Mouse (Mus musculus) stomach, embryonic 16.5 days (tissue): ENCODE data around the gene Tyw3. TPM values are rescaled to one million over a fixed set of nuclear protein-coding genes. Genes with fewer than 3 reads are reported as not detected.

Source experiments
- ATAC-seq: fragments of 200-750 bp; cut with Nextera tagmentation; 2 replicates; pipeline ENCODE4 v1.8.0; 2017; ENCODE audit warnings: moderate number of reproducible peaks, moderate TSS enrichment; ENCODE audit not compliant: insufficient read depth, low FRiP score
- H3K27ac ChIP-seq: fragments of 300-500 bp; sonication (generic); 2 replicates; pipeline ENCODE4 v1.5.1; 2014; ENCODE audit warnings: low read length
- H3K27me3 ChIP-seq: fragments of 300-500 bp; sonication (generic); 2 replicates; pipeline ENCODE4 v1.6.1; 2014; ENCODE audit warnings: low read length, control low read depth, mixed read lengths; ENCODE audit not compliant: control insufficient read depth, insufficient read depth
- H3K36me3 ChIP-seq: fragments of 300-500 bp; sonication (generic); 2 replicates; pipeline ENCODE4 v1.6.1; 2014; ENCODE audit warnings: low read length; ENCODE audit not compliant: control insufficient read depth, insufficient read depth
- H3K4me1 ChIP-seq: fragments of 300-500 bp; sonication (generic); 2 replicates; pipeline ENCODE4 v1.6.1; 2014; ENCODE audit warnings: low read length, control low read depth, mixed read lengths; ENCODE audit not compliant: control insufficient read depth, insufficient read depth
- H3K4me2 ChIP-seq: fragments of 300-500 bp; sonication (generic); 2 replicates; pipeline ENCODE4 v1.6.1; 2014; ENCODE audit warnings: low read depth, low read length, mixed read lengths
- H3K4me3 ChIP-seq: fragments of 300-500 bp; sonication (generic); replicated peaks from 2 replicates; pipeline ENCODE4 v1.5.1; 2014; ENCODE audit warnings: mild to moderate bottlenecking, low read length
- H3K9ac ChIP-seq: fragments of 300-500 bp; sonication (generic); 2 replicates; pipeline ENCODE4 v1.6.1; 2014; ENCODE audit warnings: low read length
- H3K9me3 ChIP-seq: fragments of 300-500 bp; sonication (generic); replicated peaks from 2 replicates; pipeline ENCODE4 v1.6.1; 2016; ENCODE audit warnings: low read length, control low read depth; ENCODE audit not compliant: control insufficient read depth
- WGBS: fragments of 180-500 bp; shearing (Covaris S2); extraction: QIAGEN DNeasy Blood & Tissue Kit; methylation state at CpG from one replicate; pipeline ENCODE4 v1.1.7; 2014; 5-methylcytosine and 5-hydroxymethylcytosine counted together
- polyA plus RNA-seq: library from polyadenylated mRNA; unstranded; fragments of >200 nt; fragmentation: Nextera tagmentation; extraction: Ambion mirVana; gene quantifications from 2 replicates; pipeline ENCODE4 v1.2.1, GENCODE M21; 2015

Tyw3 gene
- polyA plus RNA-seq, 1 experiment from 2014 or later = 11.4 TPM

DNA sequence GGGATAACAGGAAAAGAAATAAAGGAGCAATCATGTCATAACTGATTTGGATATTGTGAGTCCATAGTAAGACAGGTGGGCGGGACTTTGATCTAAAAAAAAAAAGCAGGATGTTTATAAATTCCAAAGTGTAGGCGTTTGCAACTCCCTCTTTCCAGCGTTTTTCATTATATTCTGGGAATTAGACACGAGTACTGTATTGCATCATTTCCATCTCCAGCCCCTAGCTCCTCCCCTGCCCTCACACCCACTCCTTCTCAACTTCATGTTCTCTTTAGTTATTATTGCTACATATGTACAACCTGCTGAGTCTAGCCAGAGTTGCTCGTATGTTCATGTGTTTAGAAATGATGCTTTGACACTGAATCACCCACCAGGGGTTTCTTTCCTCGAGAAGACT, 23.2 kb downstream of the Tyw3 start:
- no peak overlapping the region for H3K27ac ChIP-seq
- ATAC-seq = no peak
- no peaks in the 10 kb centered on the region for H3K4me1 ChIP-seq
- H3K9ac ChIP-seq = no peak overlapping the region
- no peak overlapping the region for H3K4me2 ChIP-seq
- WGBS = 44% methylated on average over 6 of the region's 6 CpGs
- no peaks in the 10 kb centered on the region for H3K36me3 ChIP-seq
- H3K27me3 ChIP-seq = peaks cover 16% of the 10 kb centered on the region
- H3K9me3 ChIP-seq = no peaks in the 10 kb centered on the region
- H3K4me3 ChIP-seq = no peak overlapping the region

DNA sequence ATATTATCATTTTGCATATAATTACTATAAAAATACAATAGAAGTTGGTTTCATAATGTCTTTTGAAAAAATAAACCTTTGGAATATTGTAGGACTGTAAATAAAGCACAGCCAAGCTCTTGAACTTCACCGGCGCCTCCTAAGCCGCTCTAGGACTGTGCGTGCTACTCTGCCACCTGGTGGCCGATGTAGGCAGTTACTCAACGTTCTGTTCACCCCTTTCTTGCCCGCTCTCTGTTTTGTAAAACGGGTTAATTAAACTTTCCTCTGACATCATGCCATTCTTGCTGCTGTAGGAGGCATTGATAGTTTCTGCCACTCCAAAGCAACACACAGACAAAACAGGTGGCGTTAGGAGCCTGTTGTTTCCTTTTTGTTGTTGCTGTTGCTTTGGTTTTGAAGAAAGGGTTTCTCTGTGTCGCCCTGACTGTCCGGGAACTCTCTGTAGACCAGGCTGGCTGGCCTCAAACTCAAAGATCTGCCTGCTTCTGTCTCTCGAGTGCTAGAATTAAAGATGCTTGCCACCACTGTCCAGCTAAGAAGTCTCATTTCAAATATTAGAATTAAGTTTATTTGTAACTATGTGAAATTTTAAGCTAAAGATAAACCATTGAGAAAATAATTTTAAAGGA, 24.4 kb downstream of the Tyw3 start:
- Histone ChIP-seq H3K9me3 (no peaks in the 10 kb centered on the region), H3K27ac (no peak overlapping the region), H3K9ac (no peak overlapping the region), H3K4me2 (no peak overlapping the region), H3K27me3 (peaks cover 18% of the 10 kb centered on the region), H3K36me3 (no peaks in the 10 kb centered on the region), H3K4me3 (no peak overlapping the region), H3K4me1 (no peaks in the 10 kb centered on the region)
- ATAC-seq = no peak
- 12% methylated on average over 12 of the region's 12 CpGs for WGBS

DNA sequence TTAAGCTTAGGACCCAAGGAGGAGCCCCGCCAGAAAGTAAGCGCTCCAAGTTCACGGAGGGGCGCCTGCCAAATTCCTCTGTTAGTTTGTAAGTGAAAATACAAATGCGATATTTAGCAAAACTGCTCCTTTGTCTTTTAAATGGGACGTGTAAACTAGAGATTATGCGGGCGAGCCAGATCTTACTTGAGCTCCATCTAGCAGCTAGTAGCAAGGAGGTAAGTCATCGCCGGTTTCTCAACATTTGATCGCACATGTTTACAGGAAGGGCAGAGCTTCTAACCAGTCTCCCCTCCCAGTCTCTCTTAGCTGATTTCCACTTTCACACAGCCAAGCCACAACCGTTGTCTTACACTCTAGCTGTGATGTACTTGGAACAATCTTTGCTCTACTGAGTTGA, 26.1 kb downstream of the Tyw3 start:
- H3K27me3 ChIP-seq = peaks cover 20% of the 10 kb centered on the region
- H3K36me3 ChIP-seq = no peaks in the 10 kb centered on the region
- 5% methylated on average over 12 of the region's 12 CpGs for WGBS
- peak overlapping the region; percentile 34 for H3K4me2 ChIP-seq
- no peaks in the 10 kb centered on the region for H3K4me1 ChIP-seq
- no peak overlapping the region for H3K27ac ChIP-seq
- no peaks in the 10 kb centered on the region for H3K9me3 ChIP-seq
- H3K4me3 ChIP-seq = peak overlapping the region; percentile 8; the same call in 1 of the 2 replicates
- no peak for ATAC-seq
- H3K9ac ChIP-seq = no peak overlapping the region

DNA sequence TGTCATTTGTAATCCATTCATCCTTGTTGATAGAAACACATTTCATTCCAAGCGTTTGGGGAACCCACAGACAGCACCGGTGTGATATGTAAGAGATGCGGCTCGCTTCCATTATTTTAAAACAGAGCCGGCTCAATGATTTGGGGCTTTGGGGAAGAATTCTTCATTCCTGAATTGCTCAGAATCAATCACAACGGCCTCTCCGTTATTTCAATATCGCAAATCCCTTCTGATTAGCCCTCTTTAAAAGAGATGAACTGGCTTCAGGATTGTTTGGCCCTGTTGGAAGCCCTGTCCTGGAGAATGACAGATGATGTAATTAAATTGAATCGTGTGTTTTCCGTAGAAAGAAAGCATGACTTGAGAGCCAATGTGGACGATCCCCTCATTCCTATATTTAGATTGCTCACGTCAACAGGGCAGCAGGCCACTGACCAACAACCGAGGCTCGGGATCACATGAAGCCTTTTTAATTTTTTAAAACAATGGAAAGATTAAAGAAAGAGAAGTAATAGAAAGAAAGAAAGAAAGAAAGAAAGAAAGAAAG, 26.8 kb downstream of the Tyw3 start:
- Histone ChIP-seq H3K9ac (no peak overlapping the region), H3K4me2 (no peak overlapping the region), H3K9me3 (no peaks in the 10 kb centered on the region), H3K4me3 (no peak overlapping the region), H3K36me3 (no peaks in the 10 kb centered on the region), H3K27me3 (peaks cover 20% of the 10 kb centered on the region), H3K27ac (no peak overlapping the region), H3K4me1 (no peaks in the 10 kb centered on the region)
- no peak for ATAC-seq
- WGBS = 43% methylated on average over 14 of the region's 14 CpGs

DNA sequence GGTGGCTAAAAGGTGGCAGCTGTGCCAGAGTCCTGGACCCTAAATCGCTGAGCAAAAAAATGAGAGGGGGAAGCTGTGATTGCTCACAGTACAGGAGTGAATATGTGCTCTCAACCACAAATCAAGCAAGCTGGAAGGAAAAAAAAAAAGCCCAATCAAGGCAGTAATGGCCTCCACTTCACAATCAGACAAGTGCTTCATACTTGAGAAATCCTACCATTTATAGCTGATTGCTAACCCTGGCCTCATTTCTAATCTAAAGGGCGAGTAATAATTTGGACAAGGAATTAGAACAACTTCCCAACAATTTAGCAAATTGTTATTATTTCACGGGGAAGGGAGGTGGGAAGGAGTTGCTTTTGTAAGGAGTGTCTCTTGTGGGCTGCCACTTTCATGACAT, 31.5 kb downstream of the Tyw3 start:
- H3K27me3 ChIP-seq = peaks cover 13% of the 10 kb centered on the region; the same call in 1 of the 2 replicates
- H3K4me2 ChIP-seq = no peak overlapping the region
- H3K27ac ChIP-seq = no peak overlapping the region
- ATAC-seq = no peak
- 66% methylated on average over 3 of the region's 3 CpGs for WGBS
- H3K36me3 ChIP-seq = no peaks in the 10 kb centered on the region
- H3K4me3 ChIP-seq = no peak overlapping the region
- no peaks in the 10 kb centered on the region for H3K9me3 ChIP-seq
- H3K9ac ChIP-seq = no peak overlapping the region
- H3K4me1 ChIP-seq = no peaks in the 10 kb centered on the region

DNA sequence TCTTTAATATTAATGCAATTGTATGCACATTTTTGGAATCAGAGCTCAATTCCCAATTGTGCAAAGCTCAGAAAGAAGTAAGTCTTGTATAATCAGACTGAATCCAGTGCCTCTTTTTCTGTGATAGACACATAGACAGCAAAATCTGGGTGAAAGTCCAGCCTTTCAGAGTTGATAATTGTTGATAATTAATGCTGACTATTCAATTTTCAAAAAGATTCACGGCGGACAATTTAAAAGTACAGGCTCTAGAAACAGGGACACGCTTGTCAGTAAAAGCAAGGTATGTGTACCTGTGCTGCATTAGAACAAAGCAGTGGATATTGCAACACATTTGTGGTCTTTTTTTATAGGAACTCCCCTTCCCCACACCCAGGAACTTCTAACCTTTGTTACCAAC, 34.7 kb downstream of the Tyw3 start:
- Histone ChIP-seq H3K27me3 (peaks cover 2% of the 10 kb centered on the region; the same call in 1 of the 2 replicates), H3K9me3 (no peaks in the 10 kb centered on the region), H3K27ac (no peak overlapping the region), H3K9ac (no peak overlapping the region), H3K36me3 (no peaks in the 10 kb centered on the region), H3K4me3 (no peak overlapping the region), H3K4me2 (no peak overlapping the region), H3K4me1 (no peaks in the 10 kb centered on the region)
- 93% methylated on average over 3 of the region's 3 CpGs for WGBS
- ATAC-seq = no peak

DNA sequence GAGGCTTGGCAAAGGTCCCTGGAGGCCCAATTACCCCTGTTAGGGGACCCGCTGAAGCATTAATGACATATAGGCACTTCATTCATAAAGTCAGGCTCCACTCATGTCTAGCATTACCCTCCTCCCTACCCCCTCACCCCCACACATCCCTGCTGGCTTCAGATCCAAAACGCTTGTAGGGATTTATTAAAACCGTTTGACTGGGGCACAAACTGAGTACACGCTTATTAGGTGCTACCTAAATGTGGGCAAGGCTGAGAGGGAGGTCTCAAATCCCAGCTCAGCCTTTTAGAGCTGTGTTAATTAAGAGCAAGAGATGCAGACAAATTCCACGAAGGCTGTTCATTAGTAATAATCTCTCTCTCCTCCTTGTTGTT, 45.9 kb downstream of the Tyw3 start:
- Histone ChIP-seq H3K4me3 (no peak overlapping the region), H3K9ac (no peak overlapping the region), H3K9me3 (no peaks in the 10 kb centered on the region), H3K27me3 (peaks cover 23% of the 10 kb centered on the region), H3K4me2 (no peak overlapping the region), H3K27ac (no peak overlapping the region), H3K36me3 (no peaks in the 10 kb centered on the region), H3K4me1 (peaks cover 10% of the 10 kb centered on the region)
- WGBS = 57% methylated on average over 5 of the region's 5 CpGs
- ATAC-seq = no peak

DNA sequence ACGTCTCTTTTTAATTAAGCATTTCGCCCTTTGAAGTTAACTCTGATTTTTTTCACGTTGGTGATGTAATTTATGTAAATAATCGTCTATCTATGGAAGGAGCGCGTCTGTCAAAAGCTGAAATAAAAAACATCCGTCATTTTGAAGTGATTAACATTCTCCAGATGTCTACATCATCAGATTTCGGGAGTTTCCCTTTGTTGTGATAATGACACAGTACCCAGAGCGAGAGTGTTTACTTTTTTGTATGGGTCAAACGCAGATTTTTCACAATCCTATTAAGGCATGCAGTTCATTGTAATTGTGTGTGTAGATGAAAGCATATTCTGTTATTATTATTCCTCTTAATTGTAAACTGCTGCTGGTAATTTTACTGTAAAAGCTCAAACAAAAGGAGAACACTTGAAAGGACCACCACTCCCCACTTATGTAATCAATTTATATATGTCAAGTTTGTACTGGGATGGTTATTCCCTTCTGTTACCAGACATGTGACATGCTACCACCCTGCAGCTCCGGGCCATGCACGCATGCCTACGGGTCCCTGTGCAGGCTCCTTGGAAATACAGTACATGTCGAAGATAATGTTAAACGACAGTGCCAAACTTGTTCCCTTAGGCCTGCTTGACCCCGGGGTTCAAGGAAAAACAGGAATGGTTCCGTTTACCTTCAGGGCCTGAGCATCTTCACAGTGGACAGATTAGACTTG, 46.4 kb downstream of the Tyw3 start:
- 42% methylated on average over 17 of the region's 17 CpGs for WGBS
- ATAC-seq = no peak
- H3K9me3 ChIP-seq = no peaks in the 10 kb centered on the region
- H3K4me3 ChIP-seq = no peak overlapping the region
- no peak overlapping the region for H3K9ac ChIP-seq
- peaks cover 23% of the 10 kb centered on the region for H3K27me3 ChIP-seq
- H3K4me1 ChIP-seq = peaks cover 10% of the 10 kb centered on the region
- no peaks in the 10 kb centered on the region for H3K36me3 ChIP-seq
- no peak overlapping the region for H3K4me2 ChIP-seq
- H3K27ac ChIP-seq = no peak overlapping the region

DNA sequence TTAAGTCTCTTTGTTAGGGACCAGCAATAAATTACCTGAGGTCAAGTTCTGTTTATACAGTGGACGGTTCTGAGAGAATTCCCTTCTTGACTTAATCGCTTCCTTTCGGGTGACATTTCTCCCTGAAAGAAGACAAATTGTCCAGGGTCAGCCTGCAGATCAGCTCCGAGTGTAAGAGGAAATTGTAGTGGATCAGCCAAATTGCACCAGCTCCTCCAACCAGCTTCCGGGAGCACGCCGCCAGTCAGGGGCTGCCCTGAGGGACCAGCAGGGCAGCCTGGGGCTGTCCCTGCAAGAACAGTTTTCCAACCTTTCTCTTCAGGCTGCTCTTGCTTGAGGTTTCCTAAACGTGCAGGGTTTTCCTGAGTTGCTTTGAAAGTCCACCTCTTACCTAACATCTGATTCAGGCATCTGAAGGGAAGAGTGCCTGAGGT, 48.0 kb downstream of the Tyw3 start:
- ATAC-seq = no peak
- Histone ChIP-seq H3K4me2 (no peak overlapping the region), H3K4me3 (no peak overlapping the region), H3K9me3 (no peaks in the 10 kb centered on the region), H3K27ac (no peak overlapping the region), H3K27me3 (peaks cover 23% of the 10 kb centered on the region), H3K4me1 (peaks cover 10% of the 10 kb centered on the region), H3K9ac (no peak overlapping the region), H3K36me3 (no peaks in the 10 kb centered on the region)
- WGBS = 11% methylated on average over 8 of the region's 8 CpGs
